Mouse (Mus musculus): ENCODE data around the gene Tlk2. TPM values are rescaled to one million over a fixed set of nuclear protein-coding genes. Genes with fewer than 3 reads are reported as not detected.

Gene Tlk2
- polyA plus RNA-seq, 1 experiment from 2014 or later, result 18.2 TPM

GRCm38 (mm10) chr11:105180471-105181091, 2.0 kb downstream of the Tlk2 start:
- under 1% methylated on average over 35 of the region's 35 CpGs for WGBS
- peak overlapping the region; percentile 87 for H3K4me3 ChIP-seq (ENCODE audit: low read depth, low read length)
- peaks cover 7% of the 10 kb centered on the region; the same call in 1 of the 2 replicates for H3K36me3 ChIP-seq (ENCODE audit: control insufficient read depth, insufficient read depth, low read length)
- ATAC-seq (replicated peaks; ENCODE audit: low FRiP score) (peak; percentile 35), DNase-seq (ENCODE audit: low spot score) (peak; percentile 65)
- H3K9me3 ChIP-seq (ENCODE audit: control insufficient read depth, low read length), result no peaks in the 10 kb centered on the region
- peak overlapping the region; percentile 91 for H3K9ac ChIP-seq (ENCODE audit: low read depth, low read length)
- peak overlapping the region; percentile 70 for H3K4me2 ChIP-seq
- peaks cover 10% of the 10 kb centered on the region for H3K4me1 ChIP-seq (replicated peaks; ENCODE audit: control insufficient read depth, insufficient read depth, low read length)
- peak overlapping the region; percentile 97 for H3K27ac ChIP-seq (ENCODE audit: low read depth, low read length)
- no peaks in the 10 kb centered on the region for H3K27me3 ChIP-seq (replicated peaks; ENCODE audit: control insufficient read depth, insufficient read depth, low read length)

GRCm38 (mm10) chr11:105181126-105181637, 2.6 kb downstream of the Tlk2 start:
- peak; percentile 92 for DNase-seq (ENCODE audit: low spot score)
- Histone ChIP-seq H3K4me1 (replicated peaks; ENCODE audit: control insufficient read depth, insufficient read depth, low read length) (peaks cover 10% of the 10 kb centered on the region), H3K27me3 (replicated peaks; ENCODE audit: control insufficient read depth, insufficient read depth, low read length) (no peaks in the 10 kb centered on the region), H3K9me3 (ENCODE audit: control insufficient read depth, low read length) (no peaks in the 10 kb centered on the region), H3K9ac (ENCODE audit: low read depth, low read length) (peak overlapping the region; percentile 91), H3K4me2 (peak overlapping the region; percentile 70), H3K27ac (ENCODE audit: low read depth, low read length) (peak overlapping the region; percentile 97), H3K4me3 (ENCODE audit: low read depth, low read length) (peak overlapping the region; percentile 87), H3K36me3 (ENCODE audit: control insufficient read depth, insufficient read depth, low read length) (peaks cover 9% of the 10 kb centered on the region; the same call in 1 of the 2 replicates)
- WGBS, result 1% methylated on average over 58 of the region's 60 CpGs
- peak; percentile 96 for ATAC-seq (replicated peaks; ENCODE audit: low FRiP score)

GRCm38 (mm10) chr11:105181689-105182460, 3.3 kb downstream of the Tlk2 start:
- ATAC-seq (replicated peaks; ENCODE audit: low FRiP score), result peak; percentile 44
- H3K27me3 ChIP-seq (replicated peaks; ENCODE audit: control insufficient read depth, insufficient read depth, low read length), result no peaks in the 10 kb centered on the region
- H3K27ac ChIP-seq (ENCODE audit: low read depth, low read length), result peak overlapping the region; percentile 97
- H3K36me3 ChIP-seq (ENCODE audit: control insufficient read depth, insufficient read depth, low read length), result peaks cover 9% of the 10 kb centered on the region; the same call in 1 of the 2 replicates
- peaks cover 10% of the 10 kb centered on the region for H3K4me1 ChIP-seq (replicated peaks; ENCODE audit: control insufficient read depth, insufficient read depth, low read length)
- H3K4me3 ChIP-seq (ENCODE audit: low read depth, low read length), result peak overlapping the region; percentile 87
- H3K9ac ChIP-seq (ENCODE audit: low read depth, low read length), result peak overlapping the region; percentile 91
- peak; percentile 72 for DNase-seq (ENCODE audit: low spot score)
- H3K4me2 ChIP-seq, result peak overlapping the region; percentile 81
- H3K9me3 ChIP-seq (ENCODE audit: control insufficient read depth, low read length), result no peaks in the 10 kb centered on the region
- WGBS, result 2% methylated on average over 88 of the region's 89 CpGs

GRCm38 (mm10) chr11:105182461-105182855, 3.9 kb downstream of the Tlk2 start:
- Histone ChIP-seq H3K9ac (ENCODE audit: low read depth, low read length) (peak overlapping the region; percentile 91), H3K36me3 (ENCODE audit: control insufficient read depth, insufficient read depth, low read length) (peaks cover 9% of the 10 kb centered on the region; the same call in 1 of the 2 replicates), H3K4me2 (peak overlapping the region; percentile 81), H3K27ac (ENCODE audit: low read depth, low read length) (peak overlapping the region; percentile 97), H3K4me1 (replicated peaks; ENCODE audit: control insufficient read depth, insufficient read depth, low read length) (peaks cover 10% of the 10 kb centered on the region), H3K9me3 (ENCODE audit: control insufficient read depth, low read length) (no peaks in the 10 kb centered on the region), H3K4me3 (ENCODE audit: low read depth, low read length) (peak overlapping the region; percentile 87), H3K27me3 (replicated peaks; ENCODE audit: control insufficient read depth, insufficient read depth, low read length) (no peaks in the 10 kb centered on the region)
- DNase-seq (ENCODE audit: low spot score) (no peak), ATAC-seq (replicated peaks; ENCODE audit: low FRiP score) (no peak)
- WGBS, result 6% methylated on average over 4 of the region's 4 CpGs

GRCm38 (mm10) chr11:105184678-105185077, 6.1 kb downstream of the Tlk2 start:
- ATAC-seq (replicated peaks; ENCODE audit: low FRiP score), result no peak

GRCm38 (mm10) chr11:105192186-105192585, 13.6 kb downstream of the Tlk2 start:
- Histone ChIP-seq H3K36me3 (ENCODE audit: control insufficient read depth, insufficient read depth, low read length) (peaks cover 7% of the 10 kb centered on the region; the same call in 1 of the 2 replicates), H3K4me3 (ENCODE audit: low read depth, low read length) (no peak overlapping the region), H3K4me1 (replicated peaks; ENCODE audit: control insufficient read depth, insufficient read depth, low read length) (0 out of 2 replicates have a peak, but pooled peaks cover 2% of the 10 kb centered on the region), H3K9ac (ENCODE audit: low read depth, low read length) (no peak overlapping the region), H3K9me3 (ENCODE audit: control insufficient read depth, low read length) (no peaks in the 10 kb centered on the region), H3K27me3 (replicated peaks; ENCODE audit: control insufficient read depth, insufficient read depth, low read length) (no peaks in the 10 kb centered on the region), H3K4me2 (no peak overlapping the region), H3K27ac (ENCODE audit: low read depth, low read length) (no peak overlapping the region)
- no peak for DNase-seq (ENCODE audit: low spot score)
- WGBS, result 86% methylated on average over 3 of the region's 3 CpGs
- ATAC-seq (replicated peaks; ENCODE audit: low FRiP score), result no peak

More at GRCm38 (mm10) chr11:105184678-105185077, 6.1 kb downstream of the Tlk2 start:
- peaks cover 9% of the 10 kb centered on the region; the same call in 1 of the 2 replicates for H3K36me3 ChIP-seq (ENCODE audit: control insufficient read depth, insufficient read depth, low read length)
- WGBS, result 89% methylated on average over 3 of the region's 3 CpGs
- no peak overlapping the region for H3K27ac ChIP-seq (ENCODE audit: low read depth, low read length)
- no peak for DNase-seq (ENCODE audit: low spot score)
- no peak overlapping the region for H3K4me3 ChIP-seq (ENCODE audit: low read depth, low read length)
- H3K27me3 ChIP-seq (replicated peaks; ENCODE audit: control insufficient read depth, insufficient read depth, low read length), result no peaks in the 10 kb centered on the region
- peaks cover 10% of the 10 kb centered on the region for H3K4me1 ChIP-seq (replicated peaks; ENCODE audit: control insufficient read depth, insufficient read depth, low read length)
- no peaks in the 10 kb centered on the region for H3K9me3 ChIP-seq (ENCODE audit: control insufficient read depth, low read length)
- no peak overlapping the region for H3K9ac ChIP-seq (ENCODE audit: low read depth, low read length)
- no peak overlapping the region for H3K4me2 ChIP-seq

GRCm38 (mm10) chr11:105196893-105197662, 18.5 kb downstream of the Tlk2 start:
- no peak; the same call in 1 of the 2 replicates for ATAC-seq (replicated peaks; ENCODE audit: low FRiP score)
- WGBS, result 72% methylated on average over 4 of the region's 4 CpGs
- no peak overlapping the region for H3K27ac ChIP-seq (ENCODE audit: low read depth, low read length)
- H3K4me1 ChIP-seq (replicated peaks; ENCODE audit: control insufficient read depth, insufficient read depth, low read length), result 0 out of 2 replicates have a peak, but pooled peaks cover 2% of the 10 kb centered on the region
- H3K9ac ChIP-seq (ENCODE audit: low read depth, low read length), result no peak overlapping the region
- 0 out of 2 replicates have a peak, but pooled peaks cover 4% of the 10 kb centered on the region for H3K36me3 ChIP-seq (ENCODE audit: control insufficient read depth, insufficient read depth, low read length)
- DNase-seq (ENCODE audit: low spot score), result no peak
- no peak overlapping the region for H3K4me2 ChIP-seq
- no peak overlapping the region for H3K4me3 ChIP-seq (ENCODE audit: low read depth, low read length)
- no peaks in the 10 kb centered on the region for H3K9me3 ChIP-seq (ENCODE audit: control insufficient read depth, low read length)
- H3K27me3 ChIP-seq (replicated peaks; ENCODE audit: control insufficient read depth, insufficient read depth, low read length), result no peaks in the 10 kb centered on the region

GRCm38 (mm10) chr11:105202403-105202802, 23.8 kb downstream of the Tlk2 start:
- H3K4me1 ChIP-seq (replicated peaks; ENCODE audit: control insufficient read depth, insufficient read depth, low read length), result peaks cover 14% of the 10 kb centered on the region
- 59% methylated on average over 3 of the region's 3 CpGs for WGBS
- H3K36me3 ChIP-seq (ENCODE audit: control insufficient read depth, insufficient read depth, low read length), result 0 out of 2 replicates have a peak, but pooled peaks cover 3% of the 10 kb centered on the region
- no peaks in the 10 kb centered on the region for H3K27me3 ChIP-seq (replicated peaks; ENCODE audit: control insufficient read depth, insufficient read depth, low read length)
- no peak overlapping the region for H3K4me3 ChIP-seq (ENCODE audit: low read depth, low read length)
- no peak overlapping the region for H3K9ac ChIP-seq (ENCODE audit: low read depth, low read length)
- H3K27ac ChIP-seq (ENCODE audit: low read depth, low read length), result no peak overlapping the region
- H3K4me2 ChIP-seq, result no peak overlapping the region
- no peaks in the 10 kb centered on the region for H3K9me3 ChIP-seq (ENCODE audit: control insufficient read depth, low read length)
- DNase-seq (ENCODE audit: low spot score) (no peak), ATAC-seq (replicated peaks; ENCODE audit: low FRiP score) (no peak)

All from liver, embryonic 11.5 days (tissue).